Mouse (Mus musculus): Measurements from ENCODE around the gene Cdca7. TPM values are rescaled to one million over a fixed set of nuclear protein-coding genes. Genes with fewer than 3 reads are reported as not detected.

The Cdca7 gene
- 10 to 100 TPM; 39.1 to 46.8 TPM for polyA plus RNA-seq (2017; shearing (Covaris generic))

DNA sequence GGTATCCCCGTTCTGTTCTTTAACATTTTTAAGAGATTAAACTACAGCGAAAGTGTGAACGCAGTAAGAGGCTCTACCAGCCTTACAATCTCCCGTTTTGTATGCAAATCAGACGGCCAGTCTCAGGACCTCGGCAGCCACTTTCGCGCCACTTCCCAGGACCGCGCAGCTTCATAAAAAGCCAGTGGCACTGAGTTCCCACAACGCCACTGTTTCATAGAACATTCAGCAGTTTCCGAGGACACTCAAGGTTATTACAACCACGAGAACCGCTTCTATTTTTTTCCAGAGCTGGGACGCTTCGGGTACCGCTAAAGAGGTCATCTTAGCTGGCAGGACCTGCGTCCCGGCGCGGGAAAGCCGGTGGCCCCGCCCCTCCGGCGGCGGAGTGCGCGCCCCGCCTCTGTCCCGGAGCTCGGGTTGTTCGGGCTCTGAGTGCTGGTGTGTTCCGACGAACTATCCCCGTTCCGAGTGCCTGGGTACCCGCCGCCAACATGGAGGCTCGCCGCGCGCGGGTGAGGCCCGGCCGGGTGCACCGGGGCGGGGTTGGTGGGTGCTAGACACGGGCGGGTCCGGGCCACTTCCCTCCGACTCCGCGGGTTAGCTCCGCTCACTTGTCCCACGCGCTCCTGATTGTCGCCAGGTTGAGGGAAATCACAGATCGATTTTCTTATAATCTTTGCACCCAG lies at the start of gene Cdca7:
Gene Cdca7 (plus strand): TSS at position 363 of the 689 bp plus-strand sequence.

Other genes with a start within 250 kb of the Cdca7 start
- gene Map3k20, start 190.5 kb upstream of the Cdca7 start, polyA plus RNA-seq (2017; shearing (Covaris generic)): under 1 TPM; 0.76 TPM